Mouse (Mus musculus) brain, embryonic 14.5 days (tissue): ENCODE measurements around the gene Arnt2. TPM values are rescaled to one million over a fixed set of nuclear protein-coding genes. Genes with fewer than 3 reads are reported as not detected.

Experiments used
- DNase-seq: peaks from one replicate; pipeline ENCODE4 v3.0.0-alpha.2; 2011; ENCODE audit warnings: low read depth
- CTCF ChIP-seq: fragments of 200-500 bp; IDR thresholded peaks from 2 replicates; pipeline ENCODE4 v1.5.1; 2012; ENCODE audit warnings: inconsistent platforms, mild to moderate bottlenecking, moderate library complexity, borderline replicate concordance; ENCODE audit not compliant: insufficient read depth, insufficient read length; ENCODE audit errors: extremely low read depth
- POLR2A ChIP-seq: fragments of 200-500 bp; IDR thresholded peaks from 2 replicates; pipeline ENCODE4 v1.6.1; 2012; ENCODE audit warnings: mild to moderate bottlenecking, inconsistent platforms, borderline replicate concordance; ENCODE audit not compliant: poor library complexity, insufficient read depth, insufficient read length, severe bottlenecking; ENCODE audit errors: extremely low read depth
- polyA plus RNA-seq: library from polyadenylated mRNA; depleted of rRNA; stranded (reverse); fragments of >200 nt; gene quantifications from 2 replicates; pipeline ENCODE4 v1.2.3, GENCODE M21; 2012

The Arnt2 gene
- polyA plus RNA-seq, 1 experiment = 207 TPM

DNA sequence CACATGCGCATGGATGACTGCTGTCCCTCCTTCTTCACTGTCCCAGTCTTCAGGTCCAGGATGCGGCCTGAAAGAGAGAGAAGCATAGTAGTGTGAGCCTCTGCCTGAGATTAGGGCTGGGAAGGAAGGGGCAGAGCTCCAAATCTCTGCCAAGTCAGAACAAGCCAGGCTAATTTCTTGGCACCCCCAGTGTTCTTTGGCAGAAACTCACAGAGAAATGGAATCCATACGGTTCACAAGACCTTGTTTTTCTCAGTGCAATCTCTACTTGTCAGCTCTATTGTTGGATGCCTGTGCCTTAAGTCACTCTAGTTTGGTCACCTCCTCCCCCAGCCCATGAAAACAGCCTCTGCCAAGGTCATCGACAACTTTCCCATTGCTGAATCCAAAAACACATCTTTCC lies 99.1 kb downstream of the Arnt2 start:
- DNase-seq = peak; percentile 86
- TF ChIP-seq POLR2A = no peak
- no peak for TF ChIP-seq CTCF

DNA sequence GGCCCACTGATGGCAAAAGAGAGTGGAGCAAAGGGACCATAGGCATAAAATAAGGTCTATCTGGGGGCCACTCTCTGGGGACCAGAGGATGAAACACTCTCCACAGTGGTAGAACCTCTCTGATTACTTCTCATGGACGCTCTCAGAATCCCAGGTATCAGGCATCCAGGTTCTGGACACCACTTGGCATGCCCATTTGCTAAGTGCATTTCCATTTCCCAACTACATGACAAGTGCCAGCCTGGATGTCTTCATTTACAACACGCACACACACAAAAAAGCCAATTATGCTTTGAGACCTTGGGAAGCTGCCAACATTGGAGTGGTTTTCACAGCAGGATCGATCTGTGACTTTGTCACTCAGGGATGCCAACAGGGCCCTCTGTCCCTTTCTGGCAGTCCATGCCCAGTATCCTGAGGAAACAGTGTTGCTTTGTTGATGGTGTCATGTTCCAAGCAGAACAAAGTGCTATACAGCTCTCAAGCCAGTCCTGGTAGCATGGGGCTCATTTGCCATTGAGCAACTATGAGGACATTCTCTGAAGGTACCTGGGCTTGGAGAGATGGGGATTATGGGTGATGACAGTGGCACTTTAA lies 102.5 kb downstream of the Arnt2 start:
- TF ChIP-seq CTCF (no peak), POLR2A (no peak)
- peak; percentile 86 for DNase-seq

DNA sequence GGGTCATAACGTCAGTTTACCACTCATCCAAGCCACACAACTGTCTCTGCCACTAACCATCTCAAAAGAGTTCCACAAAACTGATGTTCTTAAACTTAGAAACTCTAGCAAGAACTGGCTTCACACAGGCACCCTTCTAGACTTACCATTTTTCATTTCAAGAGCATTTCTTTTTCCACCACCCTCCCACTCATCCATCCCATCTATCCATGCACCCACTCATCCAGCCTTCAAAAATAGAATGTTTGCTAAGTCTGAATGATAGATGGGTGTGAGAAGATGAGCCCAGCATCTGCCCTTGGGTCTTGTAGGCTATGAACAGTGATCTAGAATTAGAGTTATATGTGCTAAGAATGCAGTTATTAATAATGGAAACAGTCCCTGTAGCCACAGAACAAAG lies 109.7 kb downstream of the Arnt2 start:
- no peak for DNase-seq

DNA sequence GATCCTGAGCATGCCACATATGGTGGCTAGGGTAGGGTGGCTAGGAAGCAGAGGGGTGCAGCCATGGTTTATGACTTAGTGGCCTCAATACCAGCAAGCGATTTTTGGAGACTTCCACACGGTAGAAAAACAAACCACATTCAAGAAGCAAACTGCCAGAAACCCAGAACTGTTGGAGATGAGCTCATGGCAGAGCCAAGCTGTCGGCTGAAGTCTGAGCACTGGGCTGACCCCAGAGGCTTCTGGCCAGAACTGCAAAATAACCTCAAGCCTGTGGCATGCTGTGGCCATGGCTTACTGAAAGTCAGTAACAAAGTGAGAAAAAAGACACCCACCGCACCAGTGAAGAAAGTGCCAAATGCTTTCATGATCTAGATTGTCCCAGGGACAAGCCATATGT lies 110.4 kb downstream of the Arnt2 start:
- TF ChIP-seq POLR2A = no peak
- TF ChIP-seq CTCF = no peak
- no peak for DNase-seq

More for the DNA sequence above, 109.7 kb downstream of the Arnt2 start:
- TF ChIP-seq POLR2A (no peak), CTCF (no peak)

DNA sequence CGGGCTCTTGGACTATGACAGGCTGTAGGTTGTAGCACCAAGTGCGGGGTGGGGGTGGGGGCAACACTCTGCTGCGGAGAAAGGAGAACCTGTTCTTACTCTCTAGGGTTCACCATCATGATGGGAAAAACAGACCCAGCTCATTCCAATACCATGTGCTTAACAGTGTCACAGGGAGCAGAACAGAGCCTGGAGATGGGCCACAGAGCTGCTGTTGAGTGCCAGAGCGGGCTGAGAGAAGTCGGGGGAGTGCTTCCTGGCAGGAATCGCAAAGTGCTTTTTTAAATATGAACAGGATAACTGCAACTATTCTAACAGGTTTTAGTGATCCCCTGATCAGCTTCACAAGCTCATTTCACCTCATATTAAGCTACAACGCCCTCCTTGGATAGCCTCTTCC lies 116.9 kb downstream of the Arnt2 start:
- TF ChIP-seq POLR2A (no peak), CTCF (no peak)
- no peak for DNase-seq

DNA sequence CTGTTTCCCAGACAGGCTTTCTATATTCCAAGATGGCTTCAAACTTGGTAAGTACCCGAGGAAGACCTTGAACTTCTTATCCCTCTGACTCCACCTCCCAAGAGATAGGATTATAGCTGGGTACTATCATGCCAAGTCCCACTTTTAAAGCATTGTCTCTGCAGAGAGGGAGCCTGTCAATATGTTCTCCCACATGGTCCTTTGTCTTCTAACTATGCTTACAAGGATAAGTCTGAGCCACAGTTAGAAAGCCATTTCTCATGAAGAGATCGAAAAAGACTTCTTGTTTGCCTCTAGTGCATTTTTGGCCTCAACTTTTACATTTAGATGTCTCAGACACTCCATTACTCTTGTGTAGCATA lies 122.8 kb downstream of the Arnt2 start:
- no peak for DNase-seq
- TF ChIP-seq POLR2A (no peak), CTCF (no peak)

DNA sequence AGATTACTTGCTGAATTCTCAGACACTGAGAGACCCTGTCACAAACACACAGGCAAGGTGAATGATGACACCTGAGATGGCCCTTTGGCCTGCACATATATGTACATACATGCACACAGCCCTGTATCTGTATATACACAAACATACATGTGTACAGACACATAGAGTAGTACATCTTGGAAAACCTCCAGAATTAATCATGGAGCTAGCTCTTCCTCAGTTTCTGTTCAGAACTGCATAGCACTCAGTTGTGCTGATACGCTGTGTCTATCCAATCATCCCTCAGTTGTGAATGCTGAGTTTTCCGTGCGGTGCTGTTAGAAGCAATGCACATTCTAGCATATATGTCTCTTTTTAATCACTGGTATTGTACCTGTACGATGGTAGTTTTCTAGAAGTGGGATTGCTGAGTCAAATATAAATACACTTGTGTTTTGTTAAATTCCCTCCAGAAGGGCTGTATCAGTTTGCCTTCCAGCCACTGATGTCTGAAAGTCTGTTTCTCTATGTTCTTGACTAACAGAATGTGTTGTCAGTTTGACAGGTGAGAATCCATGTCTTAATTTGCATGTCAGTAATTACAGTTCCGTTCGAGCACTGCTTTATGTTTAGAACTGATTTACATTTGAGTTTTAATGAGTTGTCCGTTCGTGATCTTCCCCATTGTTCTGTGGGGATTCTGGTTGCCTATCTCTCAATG lies 123.3 kb downstream of the Arnt2 start:
- TF ChIP-seq CTCF (no peak), POLR2A (no peak)
- peak; percentile 87 for DNase-seq

DNA sequence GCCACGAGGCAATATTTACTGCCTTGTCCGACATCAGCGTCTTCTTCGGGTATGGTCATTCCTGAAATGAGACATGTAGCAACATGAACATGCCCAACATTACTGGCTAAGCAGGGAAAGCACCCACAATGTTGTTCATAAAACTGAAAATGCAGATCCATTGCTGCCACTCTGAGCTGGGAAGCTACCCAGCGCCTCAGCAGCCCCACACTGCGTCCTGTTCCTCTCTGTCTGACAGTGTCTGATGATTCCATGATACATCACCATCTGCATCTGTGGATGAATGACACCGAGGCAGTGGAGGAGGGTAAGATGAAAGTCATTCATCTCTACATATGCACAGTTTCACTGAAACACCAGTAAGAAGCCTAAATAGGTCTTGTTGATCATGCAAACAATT lies 124.2 kb downstream of the Arnt2 start:
- TF ChIP-seq CTCF (no peak), POLR2A (no peak)
- peak; percentile 53 for DNase-seq

DNA sequence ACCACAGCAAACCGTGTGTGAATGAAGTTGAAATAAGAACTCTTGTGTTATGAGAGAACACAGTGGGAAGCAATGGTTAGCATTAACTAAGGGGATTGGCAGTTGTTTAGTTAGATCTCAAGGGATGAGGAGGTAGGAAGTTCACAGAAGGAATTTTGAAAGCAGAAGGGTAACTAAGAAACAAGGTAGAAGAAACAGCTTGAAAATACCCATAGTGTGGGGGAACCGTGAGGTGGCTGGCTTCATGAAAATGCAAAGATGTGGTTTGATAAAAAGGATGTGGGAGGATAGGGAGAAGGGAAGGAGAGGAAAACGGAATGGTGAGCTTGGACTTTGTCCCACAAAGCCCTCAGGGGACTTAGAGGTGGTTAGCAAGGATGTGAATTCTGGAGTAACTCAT lies 125.0 kb downstream of the Arnt2 start:
- DNase-seq = no peak

DNA sequence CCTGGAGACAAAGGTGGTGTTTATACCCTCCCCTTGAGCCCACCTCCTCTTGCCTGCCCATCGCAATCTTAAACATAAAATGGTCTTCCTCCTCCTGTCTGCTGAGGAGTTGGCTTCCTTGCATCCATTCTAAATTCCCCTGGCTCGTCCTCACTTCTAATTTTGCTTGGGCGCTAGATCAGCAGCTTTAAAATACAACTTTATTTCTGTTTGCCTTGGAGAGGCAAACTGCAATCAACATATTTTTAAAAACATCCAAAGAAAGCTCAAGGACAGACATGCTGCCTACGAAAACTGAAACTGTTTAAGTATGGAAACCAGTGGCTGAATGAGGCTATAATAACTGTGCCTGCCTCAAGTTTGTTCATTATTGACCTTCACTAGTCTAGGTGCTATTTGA lies 127.7 kb downstream of the Arnt2 start:
- no peak for TF ChIP-seq CTCF
- TF ChIP-seq POLR2A = no peak

More for the DNA sequence above, 125.0 kb downstream of the Arnt2 start:
- no peak for TF ChIP-seq CTCF
- no peak for TF ChIP-seq POLR2A

DNA sequence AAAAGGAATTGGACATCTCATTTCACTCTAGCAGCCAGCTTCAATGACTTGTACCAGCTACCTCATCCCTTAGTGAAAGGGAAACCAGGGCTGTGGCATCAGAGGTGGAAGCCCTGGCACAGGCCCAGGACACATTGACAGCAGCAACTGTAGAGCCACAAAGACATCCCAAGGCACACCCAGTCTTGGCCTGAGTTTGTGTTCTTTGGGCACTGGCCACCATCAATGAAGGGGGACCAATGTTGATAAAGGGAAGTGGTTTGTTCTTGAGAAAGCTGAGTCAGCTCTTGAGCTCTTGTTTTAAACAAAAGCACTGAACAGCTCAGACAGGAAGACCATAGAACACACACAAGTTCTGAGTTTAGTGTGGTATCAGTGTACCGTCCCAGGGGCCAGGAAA lies 130.7 kb downstream of the Arnt2 start:
- no peak for TF ChIP-seq POLR2A
- TF ChIP-seq CTCF = no peak
- no peak for DNase-seq

More for the DNA sequence above, 127.7 kb downstream of the Arnt2 start:
- DNase-seq = no peak

DNA sequence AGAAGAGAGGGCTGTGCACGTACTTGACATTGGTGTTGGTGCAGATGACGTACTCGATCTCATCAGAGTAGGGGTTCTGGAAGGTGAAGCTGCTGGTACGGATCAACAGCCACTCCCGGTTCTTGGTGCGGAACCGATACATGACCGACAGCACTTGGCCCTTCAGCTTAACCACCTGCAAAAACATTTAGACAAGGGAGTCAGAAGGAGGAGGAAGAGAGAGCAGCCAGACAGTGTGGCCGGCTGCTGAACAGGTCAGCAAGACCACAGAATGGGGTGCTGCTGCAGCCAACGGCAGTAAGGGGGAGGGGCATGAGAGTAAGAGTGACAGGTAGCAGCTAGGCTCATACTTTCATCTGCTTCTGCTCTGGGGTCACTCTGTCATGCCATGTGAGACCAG lies 134.7 kb downstream of the Arnt2 start:
- DNase-seq = no peak
- no peak for TF ChIP-seq CTCF
- TF ChIP-seq POLR2A = no peak
